Mouse (Mus musculus) left cerebral cortex, adult 6 months (tissue): ENCODE data around the gene Itpr1. TPM values are rescaled to one million over a fixed set of nuclear protein-coding genes. Genes with fewer than 3 reads are reported as not detected.

Experiments used
- long read RNA-seq, 2 experiments: library from polyadenylated mRNA; unstranded; transcript quantifications; one replicate each; pipeline ENCODE4 v2.0.0; 2019 to 2020
- polyA plus RNA-seq: library from polyadenylated mRNA; unstranded; fragments of <200 nt; fragmentation: Nextera tagmentation; gene quantifications from 2 replicates; pipeline ENCODE4 v1.2.3, GENCODE M21; 2021

Itpr1 gene
- polyA plus RNA-seq: 36.4 and 40.6 TPM in 2 replicates
- long read RNA-seq, experiment 1, partial matches to known transcripts: 292 of 317 reads
- long read RNA-seq, experiment 1, other reads (novel, unspliced or antisense): 25 of 317 reads
- long read RNA-seq, experiment 2, partial matches to known transcripts: 150 of 155 reads
- long read RNA-seq, experiment 2, other reads (novel, unspliced or antisense): 5 of 155 reads

DNA sequence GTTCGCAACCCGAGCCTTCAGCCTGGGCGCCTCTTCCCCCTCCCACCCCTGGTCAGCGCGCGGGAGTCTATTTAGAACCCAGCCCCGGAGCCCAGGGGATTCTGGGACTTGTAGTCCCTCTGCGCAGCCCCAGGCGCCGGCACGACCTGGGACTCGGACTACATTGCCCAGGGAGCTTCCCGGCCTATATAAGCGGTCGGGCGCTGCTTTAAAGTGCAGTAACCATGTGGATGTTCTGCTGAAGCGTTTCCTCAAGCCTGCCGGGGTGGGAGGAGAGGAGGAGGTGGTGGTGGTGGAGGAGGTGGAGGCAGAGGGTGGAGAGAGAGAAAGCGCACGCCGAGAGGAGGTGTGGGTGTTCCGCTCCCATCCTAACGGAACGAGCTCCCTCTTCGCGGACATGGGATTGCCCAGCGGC is at the start of gene Itpr1:
Itpr1 (plus strand) TSS at position 216 of the 415 bp plus-strand sequence.

DNA sequence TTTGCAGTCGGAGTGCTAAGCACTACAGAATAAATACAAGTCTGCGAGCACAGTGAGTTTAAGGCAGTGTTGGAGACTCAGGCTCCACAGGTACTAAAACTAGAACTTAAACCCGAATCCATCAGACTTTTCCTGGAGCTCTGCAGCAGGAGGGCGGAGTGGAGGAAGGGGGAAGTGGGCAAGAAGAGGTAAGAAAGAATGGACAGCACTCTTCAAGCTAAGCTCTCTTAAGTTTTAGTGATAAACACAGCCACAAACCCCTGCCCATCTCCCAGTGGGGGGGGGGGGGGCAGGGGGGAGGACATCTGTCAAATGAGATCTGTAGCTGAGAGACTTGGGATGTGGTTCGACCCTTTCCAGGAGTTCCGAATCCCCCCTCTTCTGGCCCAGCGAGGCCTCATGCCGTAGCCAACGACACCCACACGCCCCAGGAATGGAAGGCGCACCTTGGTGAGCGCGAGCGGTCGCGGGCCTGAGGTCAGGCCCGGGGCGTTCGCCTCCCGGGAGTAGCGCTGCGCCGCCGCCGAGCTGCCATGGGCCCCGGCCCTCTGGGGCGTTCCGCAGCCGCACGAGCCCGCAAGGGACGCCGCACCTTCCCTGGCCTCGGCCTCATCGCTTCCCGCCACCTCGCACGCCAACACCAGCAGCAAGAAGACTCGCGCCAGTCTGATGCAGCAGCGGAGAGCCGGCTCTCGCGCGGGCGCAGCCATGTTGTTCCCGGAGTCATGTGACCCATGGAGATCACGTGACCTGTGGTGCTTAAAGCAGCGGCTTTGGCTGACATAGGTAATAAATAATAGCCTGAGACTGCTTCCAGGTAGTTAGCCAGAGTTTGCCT is 27.8 kb upstream of the Itpr1 start, which contains the start of gene Sumf1:
Sumf1 (minus strand) TSS at position 736 of the 838 bp plus-strand sequence.

Other genes starting within 250 kb of the Itpr1 start
- gene Setmar, start 148.1 kb upstream of the Itpr1 start, polyA plus RNA-seq: 2.5 and 2.6 TPM in 2 replicates
- 13.2 and 13.5 TPM in 2 replicates for gene Sumf1, start 27.5 kb upstream of the Itpr1 start, polyA plus RNA-seq